Mouse (Mus musculus): ENCODE data around the gene Fam45a.

Fam45a gene

GRCm38 (mm10) chr19:60811098-60812035 lies at the start of gene Fam45a:
Fam45a (plus strand) TSS chr19:60811585.
- DNase-seq = peak; percentile 91

GRCm38 (mm10) chr19:60773366-60773765 lies 38.0 kb upstream of the Fam45a start:
- DNase-seq = no peak

GRCm38 (mm10) chr19:60782034-60782433 lies 29.4 kb upstream of the Fam45a start:
- DNase-seq = no peak

- DNase-seq = no peak
Observed at GRCm38 (mm10) chr19:60784712-60785111, 26.7 kb upstream of the Fam45a start.

- DNase-seq = no peak
Observed at GRCm38 (mm10) chr19:60787465-60788150, 23.8 kb upstream of the Fam45a start.

- no peak for DNase-seq
Observed at GRCm38 (mm10) chr19:60788214-60788960, 23.0 kb upstream of the Fam45a start.

GRCm38 (mm10) chr19:60789452-60789851 lies 21.9 kb upstream of the Fam45a start:
- no peak for DNase-seq

GRCm38 (mm10) chr19:60789919-60790506 lies 21.4 kb upstream of the Fam45a start:
- DNase-seq = peak; percentile 43

- peak; percentile 95 for DNase-seq
Observed at GRCm38 (mm10) chr19:60790551-60791161, 20.7 kb upstream of the Fam45a start, which contains the start of gene Eif3a. Eif3a (minus strand) TSS chr19:60790658.

GRCm38 (mm10) chr19:60791164-60791563 lies 20.2 kb upstream of the Fam45a start:
- DNase-seq = no peak

GRCm38 (mm10) chr19:60793170-60793707 lies 18.1 kb upstream of the Fam45a start:
- no peak for DNase-seq

- DNase-seq = peak; percentile 17
Observed at GRCm38 (mm10) chr19:60795244-60795643, 16.1 kb upstream of the Fam45a start.

- no peak for DNase-seq
Observed at GRCm38 (mm10) chr19:60797415-60797814, 14.0 kb upstream of the Fam45a start.

- DNase-seq = no peak
Observed at GRCm38 (mm10) chr19:60799867-60800569, 11.4 kb upstream of the Fam45a start.

- DNase-seq = no peak
Observed at GRCm38 (mm10) chr19:60804903-60805302, 6.5 kb upstream of the Fam45a start.

- DNase-seq = no peak
Observed at GRCm38 (mm10) chr19:60809927-60810326, 1.5 kb upstream of the Fam45a start.

GRCm38 (mm10) chr19:60812036-60812389 lies 628 bp downstream of the Fam45a start:
- DNase-seq = no peak

GRCm38 (mm10) chr19:60813133-60813532 lies 1.7 kb downstream of the Fam45a start:
- DNase-seq = no peak

GRCm38 (mm10) chr19:60818677-60819076 lies 7.3 kb downstream of the Fam45a start:
- DNase-seq = no peak

- peak; percentile 84 for DNase-seq
Observed at GRCm38 (mm10) chr19:60837747-60838146, 26.4 kb downstream of the Fam45a start.

- DNase-seq = no peak
Observed at GRCm38 (mm10) chr19:60843324-60843723, 31.9 kb downstream of the Fam45a start.

Data from lung, postnatal 14 days (tissue).